Mouse (Mus musculus): ENCODE data around the gene Ngrn.

Ngrn gene

GRCm38 (mm10) chr7:80260625-80261371 is at the start of gene Ngrn:
Gene Ngrn, plus strand, starts transcription at chr7:80261215.
- DNase-seq, result peak; percentile 85

- DNase-seq, result no peak
Observed at GRCm38 (mm10) chr7:80213604-80214003, 47.4 kb upstream of the Ngrn start.

GRCm38 (mm10) chr7:80214459-80214858 is 46.6 kb upstream of the Ngrn start:
- no peak for DNase-seq

GRCm38 (mm10) chr7:80215398-80215797 is 45.6 kb upstream of the Ngrn start:
- DNase-seq, result peak; percentile 93

GRCm38 (mm10) chr7:80216566-80216965 is 44.4 kb upstream of the Ngrn start:
- DNase-seq, result no peak

- no peak for DNase-seq
Observed at GRCm38 (mm10) chr7:80218666-80219065, 42.3 kb upstream of the Ngrn start.

GRCm38 (mm10) chr7:80220237-80220797 is 40.7 kb upstream of the Ngrn start:
- DNase-seq, result no peak

- no peak for DNase-seq
Observed at GRCm38 (mm10) chr7:80221179-80221750, 39.8 kb upstream of the Ngrn start.

GRCm38 (mm10) chr7:80227065-80227464 is 34.0 kb upstream of the Ngrn start:
- no peak for DNase-seq

- DNase-seq, result no peak
Observed at GRCm38 (mm10) chr7:80230196-80230595, 30.8 kb upstream of the Ngrn start.

- no peak for DNase-seq
Observed at GRCm38 (mm10) chr7:80231971-80232488, 29.0 kb upstream of the Ngrn start.

GRCm38 (mm10) chr7:80232489-80233029 is 28.5 kb upstream of the Ngrn start, which contains the start of the genes Cib1 and Gdpgp1:
Gene Cib1, minus strand, starts transcription at chr7:80232813.
Gene Gdpgp1, plus strand, starts transcription at chr7:80232865.
- peak; percentile 97 for DNase-seq

GRCm38 (mm10) chr7:80233799-80234198 is 27.2 kb upstream of the Ngrn start:
- no peak for DNase-seq

GRCm38 (mm10) chr7:80238542-80238941 is 22.5 kb upstream of the Ngrn start:
- no peak for DNase-seq

GRCm38 (mm10) chr7:80241661-80242060 is 19.4 kb upstream of the Ngrn start:
- DNase-seq, result no peak

GRCm38 (mm10) chr7:80244851-80245250 is 16.2 kb upstream of the Ngrn start:
- DNase-seq, result no peak

- peak; percentile 98 for DNase-seq
Observed at GRCm38 (mm10) chr7:80246148-80246721, 14.8 kb upstream of the Ngrn start, which contains the start of gene Ttll13. Gene Ttll13, plus strand, starts transcription at chr7:80246376.

GRCm38 (mm10) chr7:80246859-80247258 is 14.2 kb upstream of the Ngrn start:
- DNase-seq, result peak; percentile 39

- no peak for DNase-seq
Observed at GRCm38 (mm10) chr7:80252437-80252836, 8.6 kb upstream of the Ngrn start.

GRCm38 (mm10) chr7:80252886-80253285 is 8.1 kb upstream of the Ngrn start:
- DNase-seq, result no peak

- no peak for DNase-seq
Observed at GRCm38 (mm10) chr7:80255981-80256380, 5.0 kb upstream of the Ngrn start.

- DNase-seq, result no peak
Observed at GRCm38 (mm10) chr7:80257706-80258105, 3.3 kb upstream of the Ngrn start.

GRCm38 (mm10) chr7:80261372-80261990 is 466 bp downstream of the Ngrn start:
- no peak for DNase-seq
